Mouse (Mus musculus) brain, embryonic 14.5 days (tissue): ENCODE data around the gene Mageb16. TPM values are rescaled to one million over a fixed set of nuclear protein-coding genes. Genes with fewer than 3 reads are reported as not detected.
A peak's percentile ranks its signal among the peaks of the same experiment; 100 is the strongest.

Source experiments
- DNase-seq: peaks from one replicate; pipeline ENCODE4 v3.0.0-alpha.2; 2011; ENCODE audit warnings: low read depth
- CTCF ChIP-seq: fragments of 200-500 bp; IDR thresholded peaks from 2 replicates; pipeline ENCODE4 v1.5.1; 2012; ENCODE audit warnings: inconsistent platforms, mild to moderate bottlenecking, moderate library complexity, borderline replicate concordance; ENCODE audit not compliant: insufficient read depth, insufficient read length; ENCODE audit errors: extremely low read depth
- POLR2A ChIP-seq: fragments of 200-500 bp; IDR thresholded peaks from 2 replicates; pipeline ENCODE4 v1.6.1; 2012; ENCODE audit warnings: mild to moderate bottlenecking, inconsistent platforms, borderline replicate concordance; ENCODE audit not compliant: poor library complexity, insufficient read depth, insufficient read length, severe bottlenecking; ENCODE audit errors: extremely low read depth
- polyA plus RNA-seq: library from polyadenylated mRNA; depleted of rRNA; stranded (reverse); fragments of >200 nt; gene quantifications from 2 replicates; pipeline ENCODE4 v1.2.3, GENCODE M21; 2012; rRNA removed

Gene Mageb16
- 0.15 TPM in 1 of 2 replicates, not detected in the other for polyA plus RNA-seq

- no peak for DNase-seq
- TF ChIP-seq POLR2A: no peak
- no peak for TF ChIP-seq CTCF
These were observed at the start of gene Mageb16 for GRCm38 (mm10) chrX:79671411-79671810. Gene Mageb16 (minus strand): TSS chrX:79671435.

- TF ChIP-seq POLR2A: no peak
- no peak for TF ChIP-seq CTCF
- DNase-seq: peak; percentile 11
These were observed 20.1 kb downstream of the Mageb16 start for GRCm38 (mm10) chrX:79651091-79651490.

- TF ChIP-seq POLR2A (no peak), CTCF (no peak)
- DNase-seq: no peak
These were observed 35.8 kb downstream of the Mageb16 start for GRCm38 (mm10) chrX:79635396-79635795.

GRCm38 (mm10) chrX:79606462-79606861, 64.8 kb downstream of the Mageb16 start:
- no peak for DNase-seq
- TF ChIP-seq POLR2A (no peak), CTCF (no peak)

Other genes with a start within 250 kb of the Mageb16 start
- gene Gm7173, start 154.2 kb downstream of the Mageb16 start, polyA plus RNA-seq: 0.49 and 0.59 TPM in 2 replicates